In the genomic region with DNA sequence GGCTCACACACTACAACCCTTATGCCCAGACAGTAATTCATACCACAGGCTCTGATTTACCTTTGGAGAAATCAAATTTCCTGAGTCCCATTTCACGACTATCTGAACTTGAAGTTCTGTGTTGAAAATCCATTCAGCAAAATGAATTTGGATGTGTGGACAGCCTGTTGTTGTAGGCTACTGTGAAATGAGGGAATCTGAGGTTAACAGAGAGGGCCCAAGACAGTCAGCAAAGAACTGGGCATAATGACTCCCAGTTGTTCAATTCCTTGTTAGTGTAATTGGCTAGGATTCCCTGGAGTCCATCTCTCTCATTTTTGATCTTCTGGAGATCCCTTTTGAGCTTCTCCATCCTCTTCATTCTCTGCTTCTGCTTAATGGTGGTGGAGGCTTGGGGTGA, we compare ENCODE assay signal across 16 mouse cellular contexts. TPM values are rescaled to one million over a fixed set of nuclear protein-coding genes. Genes with fewer than 3 reads are reported as not detected.
DNase-seq lines count a peak whose midpoint lies in the region; TF ChIP-seq lines count a peak whose summit lies in the region.
"Not testable (repeated sequence)": the region's sequence is repeated elsewhere in the genome, so short reads cannot be mapped to it uniquely, and the experiment has no call there.
"Had no signal": no experiment of that assay in that cellular context is flagged by ENCODE, and none has a peak within 500 bp of the region (broad histone marks: within the 10 kb centered on the region; RNA-seq: fewer than 3 reads in every experiment).

No protein-coding gene starts in this region.

- H3K36me3 ChIP-seq in kidney, adult 2 months (ENCODE audit: control insufficient read depth, insufficient read depth, low read length): not testable (repeated sequence)

- peak; percentile 89 for DNase-seq in heart, adult 11 months
- DNase-seq in heart, adult 9 months (ENCODE audit: low spot score in 2 of 2): peak; percentile 17 to 18
- peak; percentile 18 for DNase-seq in kidney, adult 2 months
- peak; percentile 8 for DNase-seq in left cerebral cortex, adult 11 months (ENCODE audit: low spot score)
- DNase-seq in lung, adult 2 months: peak; percentile 3
- peak; percentile 7 for DNase-seq in testis, postnatal 14 days (ENCODE audit: low spot score)

- H3K4me1 ChIP-seq in kidney, adult 2 months (ENCODE audit: control insufficient read depth, insufficient read depth, low read length); lung, adult 2 months (ENCODE audit: control insufficient read depth, insufficient read depth, low read length): not testable (repeated sequence)

- not testable (repeated sequence) for TF ChIP-seq POLR2A in kidney, adult 2 months (IDR thresholded peaks at IDR 0.05; ENCODE audit: low read depth, low read length); lung, adult 2 months (IDR thresholded peaks at IDR 0.05; ENCODE audit: borderline replicate concordance, extremely low read depth, low read depth, low read length)

- TF ChIP-seq CTCF in kidney, adult 2 months (conservative IDR thresholded peaks at IDR 0.05; ENCODE audit: insufficient read depth, insufficient read length, low read depth, low read length); lung, adult 2 months (IDR thresholded peaks at IDR 0.05; ENCODE audit: insufficient read depth, low read length): not testable (repeated sequence)

- not testable (repeated sequence) for H3K4me3 ChIP-seq in kidney, adult 2 months (ENCODE audit: insufficient read depth, low read depth, low read length); lung, adult 2 months (replicated peaks; ENCODE audit: extremely low read depth, low read depth, low read length)

- WGBS in kidney, adult 2 months: 69% methylated on average over 1 of the region's 1 CpGs
- 80% methylated on average over 1 of the region's 1 CpGs for WGBS in lung, adult 2 months

- not testable (repeated sequence) for H3K27ac ChIP-seq in kidney, adult 2 months (ENCODE audit: insufficient read depth, low read depth, low read length)

- H3K27me3 ChIP-seq in kidney, adult 2 months (replicated peaks; ENCODE audit: control insufficient read depth, insufficient read depth, low read length): not testable (repeated sequence)

RNA-seq across cellular contexts. Expression of gene Gm3072, which starts 13.7 kb away (rescaled TPM):
- not detected in 2 replicates for polyA plus RNA-seq in kidney, adult 2 months (2012; rRNA removed)
- not detected in 2 replicates for polyA plus RNA-seq in lung, adult 2 months (2012; rRNA removed)
- polyA plus RNA-seq: activated CD4-positive, CD25-positive, alpha-beta regulatory T cell, adult 4 months; C2C12; cerebellum, adult 2 months; cortical plate, adult 2 months; embryonic facial prominence, embryonic 10.5 days; embryonic facial prominence, embryonic 12.5 days; embryonic facial prominence, embryonic 14.5 days; forebrain, embryonic 11.5 days; forebrain, embryonic 13.5 days; forebrain, embryonic 15.5 days had no signal

RNA-seq across cellular contexts. Expression of gene Gm3676, which starts 35.6 kb away (rescaled TPM):
- not detected in 2 replicates for polyA plus RNA-seq in kidney, adult 2 months (2012; rRNA removed)
- not detected in 2 replicates for polyA plus RNA-seq in lung, adult 2 months (2012; rRNA removed)
- polyA plus RNA-seq: activated CD4-positive, CD25-positive, alpha-beta regulatory T cell, adult 4 months; C2C12; cerebellum, adult 2 months; cortical plate, adult 2 months; embryonic facial prominence, embryonic 10.5 days; embryonic facial prominence, embryonic 12.5 days; embryonic facial prominence, embryonic 14.5 days; forebrain, embryonic 11.5 days; forebrain, embryonic 13.5 days; forebrain, embryonic 15.5 days had no signal

RNA-seq across cellular contexts. Expression of gene 1700049E17Rik2, which starts 37.7 kb away (rescaled TPM):
- polyA plus RNA-seq in kidney, adult 2 months (2012; rRNA removed): not detected in 2 replicates
- polyA plus RNA-seq in lung, adult 2 months (2012; rRNA removed): not detected in 2 replicates
- polyA plus RNA-seq: activated CD4-positive, CD25-positive, alpha-beta regulatory T cell, adult 4 months; C2C12; cerebellum, adult 2 months; cortical plate, adult 2 months; embryonic facial prominence, embryonic 10.5 days; embryonic facial prominence, embryonic 12.5 days; embryonic facial prominence, embryonic 14.5 days; forebrain, embryonic 11.5 days; forebrain, embryonic 13.5 days; forebrain, embryonic 15.5 days had no signal

RNA-seq across cellular contexts. Expression of gene Gm7970, which starts 55.3 kb away (rescaled TPM):
- polyA plus RNA-seq in kidney, adult 2 months (2012; rRNA removed): not detected in 2 replicates
- not detected in 2 replicates for polyA plus RNA-seq in lung, adult 2 months (2012; rRNA removed)
- polyA plus RNA-seq: activated CD4-positive, CD25-positive, alpha-beta regulatory T cell, adult 4 months; C2C12; cerebellum, adult 2 months; cortical plate, adult 2 months; embryonic facial prominence, embryonic 10.5 days; embryonic facial prominence, embryonic 12.5 days; embryonic facial prominence, embryonic 14.5 days; forebrain, embryonic 11.5 days; forebrain, embryonic 13.5 days; forebrain, embryonic 15.5 days had no signal

Comparison
In these comparisons a context has a peak if more than half of its experiments do, and no peak if none do; other contexts are left out.
1. DNase-seq: peak in every context shown above with its lines; median percentile 89 in heart, adult 11 months; 18 in kidney, adult 2 months; 18 in heart, adult 9 months; 8 in left cerebral cortex, adult 11 months; 7 in testis, postnatal 14 days; 3 in lung, adult 2 months.